Mouse (Mus musculus): ENCODE data around the gene Fam20a. TPM values are rescaled to one million over a fixed set of nuclear protein-coding genes. Genes with fewer than 3 reads are reported as not detected.

The Fam20a gene
- polyA plus RNA-seq, 1 experiment from 2014 or later, result 1.1 TPM

DNA sequence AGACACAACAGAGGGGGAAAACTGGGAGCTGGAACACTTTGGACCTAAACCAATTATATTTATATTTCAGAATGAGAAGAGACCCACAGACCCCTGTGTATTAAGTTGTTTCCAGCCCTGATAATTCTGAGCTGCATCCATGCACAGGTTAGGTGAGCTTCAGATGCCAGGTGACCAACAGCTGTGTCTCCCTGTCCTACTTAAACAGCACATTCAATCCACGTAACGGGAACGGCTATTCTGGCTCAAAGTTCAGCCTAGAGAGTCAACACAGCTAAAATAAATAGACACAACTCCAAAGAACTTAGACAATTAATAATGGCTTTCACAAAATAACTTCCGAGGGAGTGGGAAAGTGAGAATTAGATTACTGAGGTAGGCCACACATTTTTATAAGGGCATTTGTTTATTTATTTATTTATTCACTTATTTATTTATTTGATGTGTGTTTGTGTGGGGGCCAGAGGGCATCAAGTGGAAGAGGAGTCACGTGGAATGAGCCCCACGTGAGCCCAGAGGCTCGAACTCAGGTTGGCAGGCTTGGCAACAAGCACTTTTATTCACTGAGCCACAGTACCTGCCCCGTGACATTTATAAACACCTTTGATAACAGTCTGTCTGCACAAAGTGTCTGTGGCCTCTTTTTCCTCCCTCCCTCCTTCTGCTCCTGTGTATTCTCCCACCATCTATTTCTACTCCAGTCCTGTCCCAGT, 10.8 kb upstream of the Fam20a start:
- Histone ChIP-seq H3K27ac (no peak overlapping the region), H3K36me3 (ENCODE audit: poor library complexity, severe bottlenecking) (no peaks in the 10 kb centered on the region), H3K4me1 (peaks cover 4% of the 10 kb centered on the region; the same call in 1 of the 2 replicates), H3K9ac (no peak overlapping the region), H3K4me2 (no peak overlapping the region), H3K9me3 (replicated peaks) (no peaks in the 10 kb centered on the region), H3K27me3 (no peaks in the 10 kb centered on the region), H3K4me3 (no peak overlapping the region)
- no peak for ATAC-seq
- WGBS, result 86% methylated on average over 8 of the region's 8 CpGs

DNA sequence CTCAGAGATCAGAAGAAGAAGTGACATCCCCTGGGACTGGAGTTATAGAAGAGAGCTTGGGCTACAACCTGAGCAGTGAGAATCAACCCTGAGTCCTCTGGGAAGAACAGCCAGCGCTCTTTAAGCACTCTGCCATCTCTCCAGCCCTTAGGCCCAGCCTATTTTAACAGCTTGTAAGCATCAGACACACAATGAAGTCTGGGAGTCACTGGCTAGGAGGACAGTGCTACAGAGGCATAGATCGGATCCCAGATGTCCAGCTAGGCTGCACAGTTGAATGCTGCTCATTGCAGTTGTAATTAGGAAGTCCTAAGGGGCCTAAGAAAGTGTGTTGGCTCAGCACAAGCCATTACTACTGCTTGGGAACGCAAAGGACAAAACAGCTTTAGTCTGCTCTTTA, 6.3 kb upstream of the Fam20a start:
- peaks cover 4% of the 10 kb centered on the region; the same call in 1 of the 2 replicates for H3K4me1 ChIP-seq
- H3K4me2 ChIP-seq, result no peak overlapping the region
- H3K9ac ChIP-seq, result no peak overlapping the region
- no peaks in the 10 kb centered on the region for H3K9me3 ChIP-seq (replicated peaks)
- H3K27ac ChIP-seq, result no peak overlapping the region
- 58% methylated on average over 3 of the region's 3 CpGs for WGBS
- no peak overlapping the region for H3K4me3 ChIP-seq
- no peak for ATAC-seq
- no peaks in the 10 kb centered on the region for H3K36me3 ChIP-seq (ENCODE audit: poor library complexity, severe bottlenecking)
- no peaks in the 10 kb centered on the region for H3K27me3 ChIP-seq

DNA sequence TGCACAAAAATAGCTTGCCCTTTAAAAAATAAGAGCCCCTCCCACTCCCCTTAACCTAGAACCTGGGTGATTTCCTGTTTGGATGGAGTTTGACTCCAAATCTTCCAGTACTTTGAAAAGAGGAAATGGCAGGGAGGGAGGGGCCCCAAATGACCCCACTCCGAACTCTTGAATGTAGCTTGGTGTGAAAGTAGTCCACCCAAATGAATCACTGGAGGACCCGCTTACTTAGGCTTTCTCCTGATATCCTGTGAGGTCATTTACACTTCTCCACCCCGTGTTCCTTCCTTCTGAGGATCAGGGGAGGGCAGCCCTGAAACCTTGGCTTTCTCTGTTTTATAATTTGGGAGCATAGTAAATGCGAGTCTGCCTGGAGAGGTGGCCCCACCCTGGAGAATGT, 632 bp upstream of the Fam20a start:
- Histone ChIP-seq H3K4me3 (no peak overlapping the region), H3K9ac (no peak overlapping the region), H3K4me2 (peak overlapping the region; percentile 97), H3K27me3 (peaks cover 21% of the 10 kb centered on the region), H3K4me1 (peaks cover 27% of the 10 kb centered on the region), H3K9me3 (replicated peaks) (no peaks in the 10 kb centered on the region), H3K36me3 (ENCODE audit: poor library complexity, severe bottlenecking) (no peaks in the 10 kb centered on the region), H3K27ac (no peak overlapping the region)
- ATAC-seq, result no peak
- 76% methylated on average over 4 of the region's 4 CpGs for WGBS

DNA sequence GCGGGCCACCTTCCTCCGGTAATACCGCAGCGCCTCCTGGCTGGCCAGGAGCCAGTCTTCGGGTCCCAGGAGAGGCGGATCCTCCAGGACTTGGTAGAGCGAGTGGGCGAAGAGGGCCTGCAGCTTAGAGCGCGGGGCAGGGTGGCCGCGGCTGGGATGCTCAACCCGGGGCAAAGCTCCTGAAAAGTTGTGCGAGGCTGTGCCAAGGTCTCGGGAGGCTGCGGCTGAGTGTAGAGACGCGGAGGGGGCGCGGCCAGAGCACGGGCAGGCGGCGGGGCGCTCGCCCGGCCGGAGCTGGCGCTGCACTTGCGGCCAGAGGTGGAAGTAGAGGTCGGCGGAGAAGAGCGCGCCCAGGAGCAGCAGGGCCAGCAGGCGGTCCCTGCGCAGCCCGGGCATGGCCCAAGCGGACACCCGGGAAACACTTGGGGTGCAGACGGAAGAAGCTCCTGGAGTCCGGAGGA, 729 bp downstream of the Fam20a start:
- no peaks in the 10 kb centered on the region for H3K36me3 ChIP-seq (ENCODE audit: poor library complexity, severe bottlenecking)
- H3K27ac ChIP-seq, result no peak overlapping the region
- WGBS, result under 1% methylated on average over 40 of the region's 40 CpGs
- H3K4me2 ChIP-seq, result peak overlapping the region; percentile 97
- H3K9me3 ChIP-seq (replicated peaks), result no peaks in the 10 kb centered on the region
- peaks cover 21% of the 10 kb centered on the region for H3K27me3 ChIP-seq
- peak overlapping the region; percentile 66 for H3K9ac ChIP-seq
- peaks cover 27% of the 10 kb centered on the region for H3K4me1 ChIP-seq
- H3K4me3 ChIP-seq, result peak overlapping the region; percentile 46
- peak; percentile 41; the same call in 1 of the 2 replicates for ATAC-seq

DNA sequence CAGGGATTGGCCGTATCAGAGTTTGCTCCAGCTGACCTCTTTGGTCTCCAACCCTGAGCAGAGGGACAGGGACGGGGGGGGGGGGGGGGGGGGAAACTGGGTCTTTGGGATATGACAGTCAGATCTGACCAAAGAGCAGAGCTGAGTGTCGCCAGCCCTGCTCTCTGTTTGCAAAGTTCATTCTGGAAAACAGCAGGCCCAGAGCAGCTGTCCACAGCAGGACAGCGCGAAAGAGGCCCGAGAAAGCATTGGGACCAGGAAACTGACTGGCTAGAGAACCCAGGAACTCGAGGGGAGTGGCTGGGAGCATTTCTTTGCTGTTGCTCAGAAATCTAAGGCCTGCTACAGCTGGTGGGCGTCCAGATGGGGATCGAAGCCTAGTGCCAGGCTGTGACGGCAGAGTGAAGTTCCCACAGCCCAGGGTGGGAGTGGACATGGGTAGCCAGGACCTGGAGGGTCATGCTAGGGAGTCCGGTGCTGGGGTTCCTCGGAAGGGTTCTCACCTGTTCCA, 1.2 kb downstream of the Fam20a start:
- Histone ChIP-seq H3K27me3 (peaks cover 21% of the 10 kb centered on the region), H3K4me3 (peak overlapping the region; percentile 46), H3K27ac (no peak overlapping the region), H3K4me1 (peaks cover 27% of the 10 kb centered on the region), H3K9ac (no peak overlapping the region), H3K9me3 (replicated peaks) (no peaks in the 10 kb centered on the region), H3K4me2 (peak overlapping the region; percentile 97), H3K36me3 (ENCODE audit: poor library complexity, severe bottlenecking) (no peaks in the 10 kb centered on the region)
- 12% methylated on average over 12 of the region's 12 CpGs for WGBS
- peak; percentile 17; the same call in 1 of the 2 replicates for ATAC-seq

DNA sequence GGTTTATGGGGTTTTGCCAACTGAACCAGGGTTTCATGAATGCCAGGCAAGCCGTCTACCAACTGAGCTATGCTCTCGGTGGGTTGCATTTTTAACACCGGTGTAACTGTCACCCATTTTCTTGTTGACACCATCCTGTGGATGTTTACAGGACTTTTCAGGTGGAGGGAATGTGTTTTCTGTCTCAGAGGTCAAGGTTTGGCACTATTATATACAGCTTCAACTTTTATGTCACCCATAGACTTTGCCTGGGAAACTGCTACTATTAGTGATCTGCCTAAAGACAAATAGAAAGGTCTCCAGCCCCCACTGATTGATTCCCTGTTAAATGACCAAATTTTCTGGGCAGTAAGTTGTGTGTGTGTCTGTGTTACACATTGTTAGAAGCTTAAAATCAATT, 2.7 kb downstream of the Fam20a start:
- 93% methylated on average over 3 of the region's 3 CpGs for WGBS
- H3K4me3 ChIP-seq, result no peak overlapping the region
- no peak overlapping the region for H3K9ac ChIP-seq
- H3K9me3 ChIP-seq (replicated peaks), result no peaks in the 10 kb centered on the region
- H3K27ac ChIP-seq, result no peak overlapping the region
- no peak for ATAC-seq
- H3K36me3 ChIP-seq (ENCODE audit: poor library complexity, severe bottlenecking), result no peaks in the 10 kb centered on the region
- no peak overlapping the region for H3K4me2 ChIP-seq
- H3K27me3 ChIP-seq, result peaks cover 21% of the 10 kb centered on the region
- peaks cover 27% of the 10 kb centered on the region for H3K4me1 ChIP-seq

DNA sequence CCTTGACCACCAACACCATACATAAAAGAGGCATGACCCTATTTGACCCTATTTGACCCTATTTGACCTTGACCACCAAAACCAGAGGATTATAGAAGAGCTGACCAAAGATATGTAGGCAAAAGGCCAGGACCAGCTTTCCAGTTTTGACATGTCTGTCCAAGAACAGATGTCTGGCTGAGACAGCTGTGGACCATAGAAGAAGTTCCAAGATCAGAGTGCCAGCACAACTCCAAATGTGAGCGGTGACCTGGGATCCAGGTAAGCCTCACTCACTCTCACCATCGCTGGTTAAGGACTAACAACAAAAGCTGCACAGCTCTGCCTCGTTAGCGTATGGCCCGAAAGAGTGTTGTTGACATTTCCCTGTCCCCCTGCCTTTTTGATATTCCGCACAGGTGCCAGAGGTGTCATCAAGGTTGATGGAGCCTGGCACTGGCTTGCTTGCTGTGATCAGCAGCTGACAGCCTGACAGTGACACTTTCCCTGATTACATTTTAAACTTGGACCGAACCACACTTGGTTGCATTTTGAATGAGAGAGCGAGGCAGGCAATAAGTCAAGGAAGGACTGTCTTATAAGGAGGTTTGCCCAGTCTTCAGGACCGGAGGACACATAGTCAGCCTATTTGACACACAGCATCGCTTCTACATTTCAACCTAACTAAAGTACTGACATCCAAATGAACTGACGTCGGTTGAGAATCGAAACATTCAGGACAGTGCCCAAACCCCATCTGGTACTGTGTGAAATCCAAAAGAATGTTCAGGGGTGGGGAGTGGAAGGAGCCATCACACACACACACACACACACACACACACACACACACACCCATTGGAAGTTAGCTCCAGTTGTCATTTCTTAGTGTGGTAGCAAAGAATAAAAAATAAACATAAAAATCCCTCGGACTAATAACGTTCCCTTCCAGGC, 3.8 kb downstream of the Fam20a start:
- H3K4me2 ChIP-seq, result no peak overlapping the region
- no peaks in the 10 kb centered on the region for H3K36me3 ChIP-seq (ENCODE audit: poor library complexity, severe bottlenecking)
- no peak overlapping the region for H3K27ac ChIP-seq
- no peaks in the 10 kb centered on the region for H3K9me3 ChIP-seq (replicated peaks)
- H3K9ac ChIP-seq, result no peak overlapping the region
- H3K27me3 ChIP-seq, result peaks cover 21% of the 10 kb centered on the region
- no peak overlapping the region for H3K4me3 ChIP-seq
- peaks cover 27% of the 10 kb centered on the region for H3K4me1 ChIP-seq
- 76% methylated on average over 15 of the region's 15 CpGs for WGBS
- no peak; the same call in 1 of the 2 replicates for ATAC-seq

DNA sequence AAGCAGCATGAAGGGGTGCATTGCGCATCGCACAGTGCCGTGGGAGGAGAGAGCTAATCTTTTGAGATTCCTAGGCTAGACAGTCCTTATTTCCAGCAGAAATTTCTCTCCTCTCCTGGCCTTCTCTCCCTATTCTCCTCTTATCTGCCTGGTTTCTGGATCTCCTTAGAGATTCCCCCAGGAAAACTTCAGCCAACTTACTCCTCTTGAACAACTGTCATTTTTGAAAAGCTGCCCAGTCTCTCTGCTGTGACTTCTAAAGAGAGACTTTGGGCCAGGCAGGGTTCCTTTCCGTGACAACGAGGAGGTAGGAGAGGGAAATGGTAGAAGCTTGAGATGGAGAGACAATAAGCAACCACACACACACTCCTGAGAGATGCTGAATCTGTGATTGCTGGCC, 4.6 kb downstream of the Fam20a start:
- H3K4me2 ChIP-seq, result no peak overlapping the region
- no peak overlapping the region for H3K4me3 ChIP-seq
- H3K27ac ChIP-seq, result no peak overlapping the region
- 87% methylated on average over 5 of the region's 5 CpGs for WGBS
- H3K4me1 ChIP-seq, result peaks cover 23% of the 10 kb centered on the region
- H3K36me3 ChIP-seq (ENCODE audit: poor library complexity, severe bottlenecking), result no peaks in the 10 kb centered on the region
- no peaks in the 10 kb centered on the region for H3K9me3 ChIP-seq (replicated peaks)
- no peak overlapping the region for H3K9ac ChIP-seq
- H3K27me3 ChIP-seq, result peaks cover 17% of the 10 kb centered on the region
- no peak for ATAC-seq

DNA sequence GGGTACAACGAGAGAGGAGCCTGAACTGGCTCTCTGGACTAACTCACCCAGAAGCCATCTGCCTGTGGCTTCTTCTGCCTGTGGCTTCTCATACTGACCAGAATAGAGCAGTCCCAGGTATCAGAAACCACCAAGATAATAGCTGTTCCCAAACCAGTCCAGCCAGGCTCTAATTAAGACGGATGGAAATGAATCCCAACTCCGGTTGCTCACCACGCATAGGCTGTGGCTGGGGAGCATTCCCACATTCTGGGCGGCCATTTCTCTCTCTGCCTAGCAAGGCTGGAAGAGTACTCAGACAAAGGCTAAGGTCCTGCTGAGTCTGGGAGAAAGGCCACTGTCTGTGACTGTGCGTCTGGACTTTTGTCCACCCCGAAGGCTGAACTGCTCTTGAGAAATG, 5.1 kb downstream of the Fam20a start:
- Histone ChIP-seq H3K27ac (no peak overlapping the region), H3K9me3 (replicated peaks) (no peaks in the 10 kb centered on the region), H3K4me2 (no peak overlapping the region), H3K4me3 (no peak overlapping the region), H3K36me3 (ENCODE audit: poor library complexity, severe bottlenecking) (no peaks in the 10 kb centered on the region), H3K4me1 (peaks cover 18% of the 10 kb centered on the region), H3K27me3 (peaks cover 13% of the 10 kb centered on the region), H3K9ac (no peak overlapping the region)
- 70% methylated on average over 7 of the region's 7 CpGs for WGBS
- ATAC-seq, result no peak

DNA sequence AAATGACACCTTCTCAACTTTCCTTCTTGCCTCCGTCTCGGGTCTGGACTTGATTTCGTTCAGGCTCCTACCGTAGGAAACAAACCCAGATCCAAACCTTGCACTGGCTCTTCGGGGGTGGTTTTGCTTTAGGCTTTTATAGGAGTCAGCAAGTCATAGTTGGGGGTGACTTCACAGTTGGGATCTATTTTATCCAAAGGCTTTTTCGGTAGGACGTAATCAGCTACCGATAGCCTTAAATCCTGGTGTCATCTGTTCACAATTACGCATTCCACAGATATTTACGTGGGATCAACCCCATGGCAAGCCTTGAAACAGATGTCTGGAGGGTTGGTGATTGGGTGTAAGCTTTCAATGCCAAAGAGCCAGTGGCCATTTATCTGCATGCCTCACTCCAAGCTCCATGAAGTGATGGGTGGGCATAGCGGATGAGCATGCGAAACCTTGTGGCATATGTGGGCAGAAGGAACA, 6.7 kb downstream of the Fam20a start:
- Histone ChIP-seq H3K9ac (no peak overlapping the region), H3K4me3 (no peak overlapping the region), H3K27ac (no peak overlapping the region), H3K4me1 (peaks cover 6% of the 10 kb centered on the region; the same call in 1 of the 2 replicates), H3K27me3 (no peaks in the 10 kb centered on the region), H3K4me2 (no peak overlapping the region), H3K36me3 (ENCODE audit: poor library complexity, severe bottlenecking) (no peaks in the 10 kb centered on the region), H3K9me3 (replicated peaks) (no peaks in the 10 kb centered on the region)
- no peak for ATAC-seq
- WGBS, result 93% methylated on average over 12 of the region's 12 CpGs

DNA sequence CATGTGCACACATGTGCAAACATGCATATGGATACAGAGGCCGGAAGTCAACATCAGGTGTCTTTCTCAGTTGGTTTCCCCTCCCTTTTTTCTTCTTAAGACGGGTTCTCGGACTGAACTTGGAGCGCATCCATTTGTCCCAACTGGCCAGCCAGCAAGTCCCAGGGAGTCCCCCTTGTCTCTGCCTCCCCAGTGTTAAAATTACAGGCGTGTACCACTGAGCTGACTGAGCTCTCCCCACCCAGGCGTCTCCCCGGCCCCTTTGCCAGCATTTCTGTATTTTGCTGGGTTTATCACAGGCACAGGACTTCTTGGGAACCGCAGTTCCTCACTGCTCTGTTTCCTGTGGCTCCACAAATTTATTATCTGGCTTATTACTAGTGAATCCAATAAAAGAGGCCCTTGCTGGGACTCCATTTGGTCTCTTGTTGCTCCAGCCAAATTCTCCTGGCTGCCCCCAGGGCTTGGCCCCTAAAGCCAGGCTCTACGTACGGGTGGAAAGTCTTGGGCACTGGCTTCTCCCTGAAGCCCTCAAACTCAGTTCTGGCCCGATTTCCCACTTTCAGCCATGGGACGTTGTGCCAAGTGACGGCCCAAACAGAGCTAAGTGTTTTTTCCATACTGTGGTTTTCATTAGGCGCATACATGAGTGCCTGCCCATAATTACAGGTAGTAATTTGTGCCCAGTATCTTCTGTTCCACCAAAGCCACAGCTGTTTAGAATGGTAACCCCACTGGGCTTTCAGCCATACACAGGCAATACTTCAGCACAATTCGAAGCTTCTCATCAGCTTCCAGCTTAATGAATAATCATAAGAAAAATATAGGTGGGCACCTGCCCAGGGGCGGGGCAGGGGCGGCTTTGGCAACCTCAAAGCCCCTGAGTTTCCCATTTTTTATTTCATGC, 7.5 kb downstream of the Fam20a start:
- 82% methylated on average over 17 of the region's 17 CpGs for WGBS
- H3K27ac ChIP-seq, result no peak overlapping the region
- ATAC-seq, result no peak
- H3K9ac ChIP-seq, result no peak overlapping the region
- H3K4me3 ChIP-seq, result no peak overlapping the region
- H3K36me3 ChIP-seq (ENCODE audit: poor library complexity, severe bottlenecking), result no peaks in the 10 kb centered on the region
- H3K27me3 ChIP-seq, result no peaks in the 10 kb centered on the region
- no peak overlapping the region for H3K4me2 ChIP-seq
- H3K4me1 ChIP-seq, result peaks cover 6% of the 10 kb centered on the region; the same call in 1 of the 2 replicates
- H3K9me3 ChIP-seq (replicated peaks), result no peaks in the 10 kb centered on the region
